ENCODE assay signal across 8 mouse cellular contexts in genomic region chr8:91312835-91313832, GRCm38 (mm10). TPM values are rescaled to one million over a fixed set of nuclear protein-coding genes. Genes with fewer than 3 reads are reported as not detected.
DNase-seq lines count a peak whose midpoint lies in the region; ATAC-seq and TF ChIP-seq lines count a peak whose summit lies in the region.

Gene Rpgrip1l, minus strand, starts transcription at chr8:91313262.
Gene Fto, plus strand, starts transcription at chr8:91313525.

- TF ChIP-seq EP300 in heart, adult 2 months (IDR thresholded peaks at IDR 0.05; ENCODE audit: insufficient read depth, low read depth, low read length): 0 out of 2 replicates have a peak, but pooled peaks have one; percentile 3

- WGBS in embryonic facial prominence, embryonic 14.5 days: 2% methylated on average over 50 of the region's 59 CpGs
- WGBS in heart, adult 2 months: under 1% methylated on average over 59 of the region's 59 CpGs
- WGBS in limb, embryonic 13.5 days: under 1% methylated on average over 59 of the region's 59 CpGs
- 1% methylated on average over 59 of the region's 59 CpGs for WGBS in midbrain, embryonic 16.5 days

- peak; percentile 56; the same call in 1 of the 2 replicates for TF ChIP-seq POLR2A in heart, adult 2 months (IDR thresholded peaks at IDR 0.05; ENCODE audit: insufficient read depth, low read depth, low read length)

- DNase-seq in 3T3-L1 (ENCODE audit: low read depth, low spot score): peak; percentile 99
- DNase-seq in adrenal gland, postnatal 4 days (ENCODE audit: low spot score in 2 of 2): peak; percentile 72 to 91
- DNase-seq in embryonic facial prominence, embryonic 14.5 days (ENCODE audit: low spot score): peak; percentile 100
- DNase-seq in heart, adult 2 months: peak; percentile 90 to 98
- peak; percentile 98 for DNase-seq in kidney, adult 8-10 months
- DNase-seq in spleen, postnatal 10 days (ENCODE audit: low spot score in 2 of 2): peak; percentile 84 to 97

- H3K4me1 ChIP-seq in embryonic facial prominence, embryonic 14.5 days (ENCODE audit: control insufficient read depth, insufficient read depth, low read length): peaks cover 14% of the 10 kb centered on the region
- H3K4me1 ChIP-seq in heart, adult 2 months (ENCODE audit: control insufficient read depth, insufficient read depth, low read length): no peaks in the 10 kb centered on the region; the same call in 1 of the 2 replicates
- peaks cover 36% of the 10 kb centered on the region for H3K4me1 ChIP-seq in limb, embryonic 13.5 days
- H3K4me1 ChIP-seq in midbrain, embryonic 16.5 days (ENCODE audit: control insufficient read depth, insufficient read depth, low read length): peaks cover 29% of the 10 kb centered on the region

- peak; percentile 99 for ATAC-seq in embryonic facial prominence, embryonic 14.5 days (ENCODE audit: low read depth)
- ATAC-seq in limb, embryonic 13.5 days (ENCODE audit: low FRiP score, low read depth): peak; percentile 99
- ATAC-seq in midbrain, embryonic 16.5 days: peak; percentile 100

- H3K4me2 ChIP-seq in embryonic facial prominence, embryonic 14.5 days (ENCODE audit: low read depth, low read length): peak within 1 kb of the TSS; percentile 77
- peak within 1 kb of the TSS; percentile 86 for H3K4me2 ChIP-seq in limb, embryonic 13.5 days (replicated peaks)
- H3K4me2 ChIP-seq in midbrain, embryonic 16.5 days (ENCODE audit: low read length): peak within 1 kb of the TSS; percentile 91

- peak within 1 kb of the TSS; percentile 78 for H3K9ac ChIP-seq in embryonic facial prominence, embryonic 14.5 days (ENCODE audit: low read depth, low read length)
- H3K9ac ChIP-seq in heart, adult 2 months (ENCODE audit: low read depth, low read length): peak within 1 kb of the TSS; percentile 82
- peak within 1 kb of the TSS; percentile 87 for H3K9ac ChIP-seq in limb, embryonic 13.5 days
- H3K9ac ChIP-seq in midbrain, embryonic 16.5 days (ENCODE audit: low read depth, low read length): peak within 1 kb of the TSS; percentile 94

- peaks cover 7% of the 10 kb centered on the region; the same call in 1 of the 2 replicates for H3K79me2 ChIP-seq in heart, adult 2 months (replicated peaks; ENCODE audit: control insufficient read depth, insufficient read depth, low read length)

- H3K9me3 ChIP-seq in embryonic facial prominence, embryonic 14.5 days (ENCODE audit: control insufficient read depth, low read length): no peaks in the 10 kb centered on the region
- H3K9me3 ChIP-seq in limb, embryonic 13.5 days: no peaks in the 10 kb centered on the region
- H3K9me3 ChIP-seq in midbrain, embryonic 16.5 days (replicated peaks; ENCODE audit: control insufficient read depth, low read length, poor library complexity, severe bottlenecking): no peaks in the 10 kb centered on the region

- H3K4me3 ChIP-seq in embryonic facial prominence, embryonic 14.5 days (ENCODE audit: low read depth, low read length): peak within 1 kb of the TSS; percentile 57
- peak within 1 kb of the TSS; percentile 81 for H3K4me3 ChIP-seq in heart, adult 2 months
- H3K4me3 ChIP-seq in limb, embryonic 13.5 days: peak within 1 kb of the TSS; percentile 70
- H3K4me3 ChIP-seq in midbrain, embryonic 16.5 days (ENCODE audit: low read depth, low read length): peak within 1 kb of the TSS; percentile 80

- H3K27ac ChIP-seq in embryonic facial prominence, embryonic 14.5 days (replicated peaks; ENCODE audit: low read depth, low read length): peak within 1 kb of the TSS; percentile 78
- peak within 1 kb of the TSS; percentile 91 for H3K27ac ChIP-seq in heart, adult 2 months
- H3K27ac ChIP-seq in limb, embryonic 13.5 days: peak within 1 kb of the TSS; percentile 59; the same call in 1 of the 2 replicates
- peak within 1 kb of the TSS; percentile 89 for H3K27ac ChIP-seq in midbrain, embryonic 16.5 days (ENCODE audit: low read length)

- H3K36me3 ChIP-seq in embryonic facial prominence, embryonic 14.5 days (ENCODE audit: control insufficient read depth, insufficient read depth, low read length): peaks cover 6% of the 10 kb centered on the region
- peaks cover 3% of the 10 kb centered on the region for H3K36me3 ChIP-seq in heart, adult 2 months (ENCODE audit: control insufficient read depth, insufficient read depth, low read length)
- H3K36me3 ChIP-seq in limb, embryonic 13.5 days: no peaks in the 10 kb centered on the region
- no peaks in the 10 kb centered on the region for H3K36me3 ChIP-seq in midbrain, embryonic 16.5 days (ENCODE audit: control insufficient read depth, insufficient read depth, low read length)

- intact Hi-C loops in heart, adult 2 months (cut with DNase I): loop anchor here (2.0 to 5.0 kb wide), 5 partner anchors 18 to 1044 kb away; partner anchors contain the start of genes Irx3, Irx5 and Rbl2

- TF ChIP-seq CTCF in heart, adult 2 months (IDR thresholded peaks at IDR 0.05): peak; percentile 81

- H3K27me3 ChIP-seq in embryonic facial prominence, embryonic 14.5 days (replicated peaks; ENCODE audit: control insufficient read depth, insufficient read depth, low read length): no peaks in the 10 kb centered on the region
- no peaks in the 10 kb centered on the region for H3K27me3 ChIP-seq in heart, adult 2 months (ENCODE audit: control insufficient read depth, insufficient read depth, low read length)
- H3K27me3 ChIP-seq in limb, embryonic 13.5 days: no peaks in the 10 kb centered on the region
- H3K27me3 ChIP-seq in midbrain, embryonic 16.5 days (ENCODE audit: control insufficient read depth, insufficient read depth, low read depth, low read length): no peaks in the 10 kb centered on the region

RNA-seq across cellular contexts. Expression of gene Rpgrip1l, which starts in this region (rescaled TPM):
- 1 to 10 TPM; 6.0 to 8.6 TPM for total RNA-seq in adrenal gland, postnatal 4 days (2021)
- 8.6 and 13.8 TPM in 2 replicates for polyA plus RNA-seq in embryonic facial prominence, embryonic 14.5 days (2014; fragmentation: Nextera tagmentation; extraction: Ambion mirVana)
- total RNA-seq in heart, adult 2 months (2021): 1 to 10 TPM; 3.2 to 3.6 TPM
- polyA plus RNA-seq in heart, adult 2 months (2012; rRNA removed): 0.88 and 1.4 TPM in 2 replicates
- 16.4 and 19.1 TPM in 2 replicates for polyA plus RNA-seq in limb, embryonic 13.5 days (2015; fragmentation: Nextera tagmentation; extraction: Ambion mirVana)
- 9.8 and 11.6 TPM in 2 replicates for polyA plus RNA-seq in midbrain, embryonic 16.5 days (2015; fragmentation: Nextera tagmentation; extraction: Ambion mirVana)

RNA-seq across cellular contexts. Expression of gene Fto, which starts in this region (rescaled TPM):
- total RNA-seq in adrenal gland, postnatal 4 days (2021): 10 to 100 TPM; 95.4 to 98.1 TPM
- 107 and 108 TPM in 2 replicates for polyA plus RNA-seq in embryonic facial prominence, embryonic 14.5 days (2014; fragmentation: Nextera tagmentation; extraction: Ambion mirVana)
- total RNA-seq in heart, adult 2 months (2021): 10 to 100 TPM; 57.6 to 65.1 TPM
- polyA plus RNA-seq in heart, adult 2 months (2012; rRNA removed): 41.3 and 53.3 TPM in 2 replicates
- 98.8 and 106 TPM in 2 replicates for polyA plus RNA-seq in limb, embryonic 13.5 days (2015; fragmentation: Nextera tagmentation; extraction: Ambion mirVana)
- 171 and 177 TPM in 2 replicates for polyA plus RNA-seq in midbrain, embryonic 16.5 days (2015; fragmentation: Nextera tagmentation; extraction: Ambion mirVana)

Comparison
In these comparisons a context has a peak if more than half of its experiments do, and no peak if none do; other contexts are left out.
1. Peak in every context shown above with its lines: DNase-seq, ATAC-seq, H3K4me3 ChIP-seq and H3K27ac ChIP-seq.